Mouse (Mus musculus) layer of hippocampus, adult 8-10 months (tissue): ENCODE measurements at regions not wholly inside any gene's neighbourhood (a gene's known extent, or its start where the extent isn't known, plus 50 kb on each side); places are given as distances from the start of the nearest gene placed in this dataset.
"Not testable (repeated sequence)": the region's sequence is repeated elsewhere in the genome, so short reads cannot be mapped to it uniquely, and the experiment has no call there.

Source experiments
- DNase-seq, 2 experiments: peaks; one replicate each; pipeline ENCODE4 v3.0.0; 2022; ENCODE audit warnings: low spot score in 2 of 2

DNA sequence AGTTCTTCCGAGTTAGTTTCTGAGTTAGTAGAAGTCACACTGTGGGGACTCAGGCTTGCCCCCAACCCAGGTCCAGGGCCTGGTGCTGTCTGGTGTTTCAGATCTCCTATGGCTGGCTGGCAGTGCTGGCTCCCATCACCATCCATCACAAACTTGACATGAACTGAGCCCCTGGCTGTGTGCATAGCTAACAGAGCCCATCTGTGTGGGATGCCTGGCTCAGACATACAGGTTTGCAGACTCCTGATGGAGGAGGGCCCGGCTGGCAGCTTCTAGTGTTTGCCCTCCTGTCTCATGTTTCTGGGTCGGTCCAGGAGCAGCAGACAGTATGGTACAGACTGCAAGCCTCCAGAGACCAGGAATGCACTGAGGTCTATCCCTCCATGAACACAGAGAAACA lies 169.5 kb upstream of the Sulf2 start:
- DNase-seq = no peak

DNA sequence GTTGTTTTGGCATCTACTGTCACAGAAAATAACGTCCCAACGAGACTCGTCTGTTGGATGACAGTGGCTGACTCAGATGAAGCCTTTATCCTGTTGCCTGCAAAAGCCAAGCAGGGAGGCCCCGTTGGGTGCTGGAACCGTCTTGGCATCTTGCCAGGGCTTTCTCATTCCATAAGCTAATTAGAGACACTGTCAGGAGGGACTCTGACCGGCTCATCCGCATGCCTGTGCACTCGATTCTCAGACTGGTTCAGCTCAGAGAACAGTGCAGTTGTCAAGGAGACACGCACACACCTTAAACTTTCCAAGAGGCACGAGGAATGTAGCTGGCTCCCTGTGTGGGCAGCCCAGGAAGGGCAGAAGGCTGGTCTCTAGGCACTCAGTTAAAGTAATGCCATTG lies 169.0 kb upstream of the Sulf2 start:
- peak in 1 of 2 experiments; percentile 17 for DNase-seq

DNA sequence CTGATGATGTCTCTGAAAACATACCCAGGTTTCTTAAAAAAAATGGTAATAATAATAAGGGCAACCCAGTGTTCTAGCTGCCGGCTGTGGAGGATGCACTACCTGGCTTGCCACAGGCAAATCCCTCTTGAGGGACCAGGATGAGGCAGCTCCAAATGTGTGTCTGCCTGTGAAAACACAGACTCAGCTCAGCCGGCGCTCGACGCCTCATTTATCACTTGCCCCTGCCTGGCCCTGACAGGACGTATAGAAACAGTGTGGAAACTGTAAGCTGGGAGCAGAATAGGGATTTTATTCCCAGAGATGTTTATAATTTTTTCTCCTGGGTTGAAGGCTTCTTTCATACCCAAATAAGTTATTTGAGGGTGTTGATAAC lies 167.2 kb upstream of the Sulf2 start:
- DNase-seq = no peak

DNA sequence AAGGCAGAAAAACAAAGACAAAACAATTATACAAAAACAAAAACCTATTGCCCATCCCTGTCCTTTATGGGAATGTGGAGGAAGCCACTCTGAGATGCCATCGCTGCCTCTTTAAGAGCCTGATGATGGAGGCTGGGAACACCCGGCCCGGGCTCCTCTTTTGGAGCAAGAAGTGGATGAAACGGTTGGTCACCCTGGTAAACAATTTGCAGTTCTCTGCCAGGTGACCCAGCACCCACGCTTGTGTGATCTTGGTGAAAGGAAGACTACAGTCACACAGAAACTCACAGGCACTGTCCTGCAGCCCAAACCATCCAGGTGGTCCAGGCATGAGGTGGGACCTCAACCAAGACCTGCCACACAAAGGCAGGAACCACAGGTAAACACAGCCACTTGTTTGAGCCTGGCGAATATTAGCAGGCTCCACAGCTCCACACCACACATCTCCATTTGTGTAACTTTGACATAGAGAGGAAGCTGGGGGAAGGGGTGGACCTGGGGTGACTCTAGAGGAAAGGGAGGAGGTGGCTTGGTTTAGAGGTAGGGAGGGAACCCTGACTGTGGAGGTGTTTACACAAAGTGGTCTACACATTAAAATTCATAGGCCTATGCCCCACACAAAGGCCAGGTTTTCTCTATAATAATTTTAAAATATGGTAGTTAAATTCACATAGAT lies 166.7 kb upstream of the Sulf2 start:
- no peak for DNase-seq

DNA sequence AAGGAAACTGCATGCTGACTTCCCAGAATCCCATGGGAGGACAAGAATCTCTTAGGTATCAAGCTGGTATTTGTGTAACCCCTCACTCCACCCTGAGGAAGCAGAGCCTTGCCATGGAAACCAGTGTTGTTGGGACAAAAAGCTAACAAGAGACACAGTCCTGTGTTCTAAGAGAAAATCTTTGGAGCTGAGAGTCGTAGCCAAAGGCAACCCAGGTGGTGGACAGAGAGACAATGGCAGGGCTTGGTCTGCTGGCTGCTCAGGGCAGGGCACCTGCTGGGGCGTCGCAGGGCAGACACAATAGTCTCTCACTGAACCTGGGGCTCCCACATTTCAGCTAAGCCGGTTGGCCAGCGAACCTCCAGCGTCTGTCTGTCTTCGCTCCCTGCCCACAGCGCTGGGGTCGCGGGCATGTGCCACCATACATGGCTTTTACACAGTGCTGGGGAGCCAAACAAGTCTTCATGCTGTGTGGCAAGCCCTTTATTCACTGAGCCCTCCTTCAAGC lies 161.0 kb upstream of the Sulf2 start:
- no peak for DNase-seq

DNA sequence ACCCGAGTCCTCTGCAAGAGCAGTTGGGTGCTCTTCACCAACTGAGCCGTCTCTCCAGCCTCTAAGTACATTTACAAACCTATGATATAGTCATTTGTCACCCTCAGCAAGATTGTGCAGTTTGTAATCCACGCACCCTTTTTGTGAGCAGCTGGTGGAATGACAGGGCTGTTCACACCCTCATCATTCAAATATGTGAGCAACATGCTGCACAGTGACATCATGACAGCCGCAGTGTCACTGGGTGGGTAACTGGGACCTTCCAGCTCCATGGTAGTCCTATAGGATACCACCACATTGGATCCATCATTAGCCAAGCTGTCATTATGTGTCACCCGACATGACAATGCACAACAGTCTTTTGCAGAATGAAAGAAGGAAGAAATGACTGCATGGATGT lies 155.0 kb upstream of the Sulf2 start:
- DNase-seq = no peak

DNA sequence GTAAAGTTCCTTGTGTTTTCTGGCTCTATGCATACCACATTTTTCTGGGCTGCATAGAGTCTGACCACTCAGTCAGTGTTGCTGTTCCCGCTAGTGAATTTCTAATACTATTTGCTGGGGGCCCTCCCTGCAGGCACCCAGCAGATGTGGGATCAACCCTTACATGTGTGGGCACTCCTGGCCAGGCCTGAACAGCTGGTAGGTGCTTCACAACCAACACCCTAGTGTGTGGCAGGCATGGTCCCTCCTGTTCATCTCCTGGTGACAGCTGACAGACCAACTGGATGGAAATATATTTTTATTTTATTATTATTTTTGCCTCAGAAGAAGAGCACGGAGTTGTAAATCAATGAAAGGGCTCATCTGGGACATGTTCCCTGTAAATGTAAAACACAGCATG lies 154.4 kb upstream of the Sulf2 start:
- no peak for DNase-seq

DNA sequence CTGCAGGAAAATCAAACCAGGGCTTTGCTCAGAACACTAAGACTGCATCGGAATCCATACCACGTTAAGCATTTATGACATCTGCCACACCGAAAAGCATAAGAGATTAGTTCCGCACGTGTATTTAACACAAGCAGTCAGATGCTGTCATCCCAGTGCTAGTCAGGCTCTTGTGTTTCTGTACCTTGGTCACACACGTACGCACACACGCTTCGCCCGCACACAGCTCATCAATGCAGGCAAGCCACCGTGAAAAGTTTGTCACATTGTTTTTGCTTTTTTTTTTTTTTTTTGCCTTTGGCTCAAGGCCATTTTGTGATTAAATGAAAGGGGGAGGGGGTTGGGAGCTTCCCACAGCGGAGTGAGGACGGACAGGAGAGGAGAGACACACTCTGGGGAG lies 152.1 kb upstream of the Sulf2 start:
- no peak for DNase-seq

DNA sequence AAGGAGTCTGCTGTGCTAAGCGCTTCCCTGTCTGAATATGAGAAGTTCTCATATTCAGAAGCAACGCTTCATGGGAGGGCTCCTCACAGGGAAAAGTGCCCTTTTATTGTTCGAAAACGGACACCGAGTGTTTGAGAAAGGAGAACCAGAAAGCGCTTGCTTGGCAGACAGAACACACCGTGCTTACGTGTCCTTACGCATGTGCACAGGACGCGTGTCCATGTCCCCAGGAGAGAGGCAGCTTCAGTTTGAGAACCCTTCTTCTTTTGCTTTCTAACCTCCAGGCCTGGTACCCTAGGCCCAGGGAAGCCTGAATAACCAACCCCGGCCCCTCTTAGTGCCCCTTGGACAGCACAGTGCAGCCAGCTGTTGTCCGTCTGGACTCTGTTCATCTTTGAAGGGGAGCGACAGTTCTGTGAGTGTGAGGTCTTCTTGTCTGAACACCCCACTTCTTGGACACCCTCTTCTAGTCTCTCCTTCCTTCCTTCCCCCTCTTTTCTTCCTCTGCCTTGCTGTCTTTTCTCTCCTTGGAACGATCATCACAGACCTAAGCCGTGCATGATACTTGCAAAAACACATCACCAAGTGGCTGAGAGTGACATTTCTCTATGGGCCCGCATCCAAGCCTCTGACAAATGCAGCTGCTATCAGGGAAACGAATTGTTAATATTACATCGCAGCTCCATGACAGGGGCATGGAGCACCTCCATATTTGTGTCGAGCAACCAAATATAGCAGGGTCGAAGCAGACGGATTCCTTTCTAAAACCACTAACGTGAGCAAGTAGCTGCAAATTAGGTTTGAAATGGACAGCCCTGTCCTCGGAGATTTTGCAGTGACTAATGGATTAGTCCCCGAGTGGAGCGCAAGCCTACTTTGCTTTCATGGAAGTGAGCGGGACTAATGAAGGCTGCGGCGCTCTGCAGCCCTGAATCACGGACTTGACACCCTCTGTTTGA lies 149.9 kb upstream of the Sulf2 start:
- DNase-seq = peak in 1 of 2 experiments; percentile 41

DNA sequence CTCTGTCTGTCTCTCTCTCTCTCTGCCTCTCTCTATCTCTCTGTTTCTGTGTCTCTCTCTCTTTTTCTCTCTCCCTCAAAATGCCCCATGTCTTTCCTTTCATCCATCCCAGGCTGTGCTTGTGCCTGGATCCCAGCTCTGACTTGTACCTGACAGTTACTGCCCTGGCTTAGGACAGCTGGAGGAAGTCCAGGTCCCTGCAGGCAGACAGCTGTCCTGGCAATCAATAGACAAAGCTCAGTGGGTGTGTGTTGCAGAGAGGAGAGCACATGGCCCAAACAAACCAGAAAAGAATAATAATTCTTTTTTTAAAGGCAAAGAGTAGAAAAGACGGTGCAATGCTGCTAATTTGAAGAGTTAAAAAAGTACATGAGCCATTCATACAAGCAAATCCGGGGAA lies 148.4 kb upstream of the Sulf2 start:
- DNase-seq = no peak

DNA sequence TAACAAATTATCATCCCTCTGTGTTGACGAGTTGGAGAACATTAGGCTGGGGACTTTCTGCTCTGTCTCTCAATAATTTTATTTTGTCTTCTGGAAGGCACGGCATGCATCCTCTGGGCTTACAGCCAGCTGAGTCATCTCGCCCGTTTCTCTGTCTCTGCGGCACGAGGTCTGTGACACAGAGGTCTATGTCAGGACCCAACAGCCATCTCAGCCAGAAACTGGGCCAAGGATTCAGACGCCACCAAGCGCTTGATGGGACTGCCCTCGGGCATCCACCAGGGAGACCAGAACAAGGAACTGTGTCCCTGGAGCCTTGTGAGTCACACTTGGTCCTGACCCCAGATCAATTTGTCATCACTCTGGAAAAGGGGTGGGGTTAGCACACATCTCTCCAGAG lies 145.7 kb upstream of the Sulf2 start:
- DNase-seq = peak; percentile 15 to 44

DNA sequence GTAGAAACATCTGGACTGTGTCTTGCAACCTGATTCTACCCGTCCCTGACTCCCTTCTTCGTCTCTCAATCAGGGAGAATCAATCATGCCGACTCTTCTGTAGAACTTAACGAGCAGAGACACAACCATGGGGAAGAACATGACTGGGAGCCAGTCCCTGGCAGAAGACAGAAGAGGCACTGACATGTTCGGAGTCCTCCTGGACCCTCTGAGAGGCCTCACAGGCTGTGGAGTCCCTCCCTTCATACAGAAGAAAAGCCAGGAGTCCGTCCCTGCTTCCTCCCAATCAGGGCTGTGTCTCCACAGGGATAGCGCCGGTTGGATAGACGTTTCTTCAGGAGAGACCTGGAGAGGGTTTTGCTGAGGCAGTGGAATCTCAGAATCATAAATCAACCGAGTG lies 139.2 kb upstream of the Sulf2 start:
- DNase-seq = no peak

DNA sequence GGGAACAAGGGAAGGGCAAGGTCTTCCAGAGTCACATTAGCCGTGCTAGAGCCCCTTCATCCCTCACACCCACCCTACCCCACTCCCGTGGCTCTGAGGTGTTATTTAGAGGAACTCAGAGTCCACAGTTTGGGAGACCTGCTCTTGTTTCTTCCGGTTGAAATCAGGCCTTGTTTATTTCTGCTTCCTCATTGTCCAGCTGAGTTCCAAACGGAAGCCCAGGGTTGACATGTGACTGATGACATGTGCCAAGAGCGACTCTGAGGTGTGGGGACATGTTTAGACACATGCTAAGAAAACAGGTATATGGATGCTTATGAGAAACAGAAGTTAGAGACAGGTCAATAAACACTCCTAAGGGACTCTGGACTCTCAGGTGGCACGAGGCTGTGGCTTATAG lies 137.5 kb upstream of the Sulf2 start:
- no peak for DNase-seq

DNA sequence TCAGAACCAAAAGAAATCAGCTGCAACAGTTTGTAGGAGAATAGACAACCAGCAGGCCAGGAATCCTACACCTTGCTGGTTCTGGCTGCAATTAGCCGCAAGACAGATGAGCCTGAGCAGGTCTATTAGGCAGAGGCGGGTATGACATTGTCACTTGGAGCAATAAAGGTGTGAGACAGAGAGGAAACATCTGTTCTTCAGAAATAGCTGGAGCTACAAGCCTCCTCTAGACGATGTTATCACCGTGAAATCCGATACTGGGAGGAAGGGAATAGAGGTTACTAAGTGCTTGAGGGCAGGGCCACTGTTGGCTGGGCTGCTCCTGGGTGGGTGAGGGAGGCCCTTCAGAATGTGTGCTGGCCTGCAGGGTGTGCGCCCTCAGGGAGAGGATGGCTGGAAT lies 135.8 kb upstream of the Sulf2 start:
- DNase-seq = no peak

DNA sequence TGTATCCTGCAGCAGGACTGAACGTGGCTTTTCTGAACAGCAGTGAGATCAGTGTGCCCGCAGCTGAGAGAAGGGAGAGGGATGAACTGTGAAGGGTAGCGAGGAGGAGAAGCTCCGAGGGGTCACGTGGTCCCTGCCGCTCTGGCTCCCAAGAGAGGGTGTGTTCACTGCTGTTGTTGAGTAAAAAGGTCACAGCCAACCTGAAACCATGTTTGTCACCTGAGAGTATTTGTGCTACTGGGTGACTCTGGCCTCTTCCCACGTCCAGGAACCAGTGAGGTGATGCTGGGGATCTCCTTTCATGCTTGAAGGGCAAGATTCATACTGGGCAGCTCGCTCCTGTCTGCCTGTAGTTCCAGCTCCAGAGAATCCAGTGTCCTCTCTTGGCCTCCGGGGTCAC lies 135.4 kb upstream of the Sulf2 start:
- DNase-seq = no peak

DNA sequence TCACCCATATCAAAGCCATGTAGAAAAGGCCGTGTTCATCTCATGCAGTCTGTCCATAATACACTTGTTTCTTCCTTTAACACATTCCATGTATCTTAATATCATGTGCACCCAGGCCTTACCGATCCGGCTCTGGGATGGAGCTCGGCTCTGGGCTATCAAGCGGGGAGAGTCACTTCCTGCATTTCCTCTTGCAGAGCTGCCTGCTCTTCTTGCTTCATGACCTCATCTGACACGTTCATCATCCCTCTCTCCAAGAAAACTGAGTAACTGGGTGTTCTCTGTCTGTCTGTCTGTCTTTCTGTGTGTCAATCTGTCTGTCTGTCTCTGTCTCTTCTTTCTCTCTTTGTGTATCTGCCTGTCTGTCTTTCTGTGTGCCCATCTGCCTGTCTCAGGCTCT lies 133.7 kb upstream of the Sulf2 start:
- no peak for DNase-seq

DNA sequence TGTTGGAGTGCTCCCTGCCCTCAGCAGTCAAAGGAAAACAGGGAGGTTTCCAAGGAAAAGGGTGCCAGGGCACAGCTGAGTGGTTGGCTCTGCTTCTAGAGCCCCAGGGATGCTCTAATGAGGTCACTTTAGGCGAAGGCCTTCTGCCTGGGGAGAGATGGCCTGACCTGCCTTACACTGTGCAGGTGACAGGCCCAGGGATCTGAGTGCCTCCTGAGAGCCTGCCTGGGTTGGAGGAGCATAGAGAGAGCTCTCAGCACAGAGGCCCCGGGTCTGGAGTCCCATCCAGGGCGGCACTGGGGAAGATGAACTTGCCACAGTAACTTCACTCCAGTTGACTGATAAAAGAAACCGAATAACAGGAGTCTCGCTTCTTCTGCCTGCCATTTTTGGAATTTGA lies 125.7 kb upstream of the Sulf2 start:
- not testable (repeated sequence) for DNase-seq

DNA sequence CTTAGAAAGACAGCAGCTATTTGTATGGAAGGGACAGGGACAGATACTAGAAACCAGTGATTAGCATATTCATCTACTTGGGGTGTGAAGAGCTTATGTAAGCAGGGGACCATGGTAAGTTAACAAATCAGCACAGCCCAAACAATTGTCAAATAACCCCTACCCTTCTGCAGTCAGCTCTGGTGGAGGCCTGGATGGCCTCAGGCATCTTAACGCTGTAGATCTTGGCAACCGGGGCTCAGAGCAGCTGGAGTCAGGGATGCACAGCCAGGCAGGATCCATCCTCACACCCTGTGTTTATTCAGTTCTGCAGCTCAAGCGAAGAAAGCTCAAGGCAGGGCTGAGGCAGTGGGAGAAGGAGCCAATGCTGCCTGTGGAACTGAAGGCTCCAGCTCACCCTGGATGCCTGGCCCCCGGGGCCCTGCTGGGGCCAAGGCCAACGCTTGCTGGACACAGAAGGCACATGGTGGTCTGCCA lies 125.2 kb upstream of the Sulf2 start:
- no peak for DNase-seq

DNA sequence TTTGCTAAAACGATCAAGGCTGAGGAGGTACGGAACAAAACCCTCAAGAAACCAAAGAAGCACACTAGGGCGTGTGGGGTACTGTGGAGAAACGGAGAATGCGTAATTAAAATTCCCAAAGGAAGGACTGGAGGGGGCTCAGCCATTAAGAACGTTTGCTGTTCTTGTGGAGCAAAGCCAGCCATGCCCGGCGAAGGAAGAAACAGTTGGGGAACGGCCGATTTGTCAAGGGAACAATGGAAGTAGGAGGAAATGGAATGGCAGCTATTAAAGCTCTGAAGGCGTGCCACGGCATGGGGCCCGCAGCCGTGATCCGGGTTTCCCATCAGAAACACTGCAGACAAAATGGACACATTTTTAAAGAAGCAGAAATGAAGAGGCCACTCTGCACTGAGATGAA lies 124.2 kb upstream of the Sulf2 start:
- no peak for DNase-seq

DNA sequence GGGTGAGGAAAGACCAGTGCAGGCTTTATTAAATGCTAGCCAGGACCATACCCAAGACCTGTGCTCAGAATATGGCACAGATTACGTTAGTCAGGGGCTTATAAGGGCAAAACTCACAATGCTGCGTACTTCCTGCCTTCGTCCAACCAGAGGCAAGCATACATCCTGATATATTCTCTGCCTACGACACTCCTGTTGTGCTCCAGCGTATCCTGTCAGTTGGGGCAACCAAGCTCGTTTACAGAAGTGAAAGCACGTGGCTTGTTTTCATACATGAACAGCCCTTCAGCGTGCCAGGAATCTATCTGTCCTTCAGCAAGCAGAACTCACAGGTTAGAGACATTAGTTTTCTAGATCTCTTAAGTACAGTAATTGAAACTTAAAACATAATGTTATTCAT lies 119.9 kb upstream of the Sulf2 start:
- no peak for DNase-seq

DNA sequence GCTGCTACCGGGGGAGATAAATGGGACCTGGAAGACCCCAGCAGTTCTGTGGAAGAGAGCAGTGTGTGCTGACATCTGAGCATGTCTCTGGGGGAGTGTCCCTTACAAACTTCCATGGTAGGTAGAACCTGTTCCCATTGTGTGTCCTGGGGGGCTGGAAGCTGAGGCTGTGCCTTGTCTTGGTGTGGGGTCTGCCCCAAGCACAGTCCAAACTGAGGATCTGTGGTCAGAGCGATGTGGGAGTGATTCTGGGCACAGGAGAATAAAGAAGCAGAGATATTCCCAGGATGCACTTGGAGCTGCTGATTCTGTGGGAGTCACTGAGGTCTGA lies 118.5 kb upstream of the Sulf2 start:
- no peak for DNase-seq

DNA sequence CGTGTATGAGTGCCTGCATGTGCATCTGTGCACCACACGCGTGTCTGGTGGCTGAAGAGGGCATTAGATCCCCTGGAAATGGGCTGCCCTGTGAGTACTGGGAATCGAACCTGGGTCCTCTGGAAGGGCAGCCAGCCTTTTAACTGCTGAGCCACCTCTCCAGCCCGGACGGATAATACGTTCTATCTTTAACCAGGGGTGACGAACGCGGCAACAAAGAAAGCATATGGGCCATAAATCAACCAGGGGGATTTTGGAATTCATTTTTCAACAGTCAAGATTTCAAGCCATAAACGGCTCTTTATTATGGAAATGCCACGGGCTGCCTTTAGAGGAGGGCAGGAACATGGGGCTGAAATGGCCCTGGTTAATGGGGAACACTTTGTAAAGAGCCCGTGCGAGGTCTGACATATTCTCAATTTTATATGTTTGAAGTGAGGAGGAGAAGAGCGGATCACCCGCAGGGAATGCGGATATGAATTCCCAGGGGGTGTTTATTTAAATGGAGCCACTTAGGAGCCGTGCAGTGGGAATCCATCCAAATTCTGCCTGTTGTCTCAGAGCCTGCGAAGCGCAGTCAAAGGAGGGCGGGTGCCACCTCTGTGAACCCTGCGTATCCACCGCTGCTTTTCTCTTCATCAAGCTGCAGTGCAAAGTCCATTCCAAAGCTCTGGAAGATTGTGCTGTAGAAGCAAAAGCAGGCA lies 118.0 kb upstream of the Sulf2 start:
- no peak for DNase-seq
